Mouse (Mus musculus) hindbrain, embryonic 16.5 days (tissue): Measurements from ENCODE around the gene Epb41l1. TPM values are rescaled to one million over a fixed set of nuclear protein-coding genes. Genes with fewer than 3 reads are reported as not detected.

Experiments used
- ATAC-seq: fragments of 200-750 bp; cut with Nextera tagmentation; 2 replicates; pipeline ENCODE4 v1.8.0; 2017; ENCODE audit warnings: moderate TSS enrichment, moderate library complexity
- H3K27ac ChIP-seq: fragments of 300-500 bp; sonication (generic); 2 replicates; pipeline ENCODE4 v1.5.1; 2014; ENCODE audit warnings: low read depth, mild to moderate bottlenecking, control low read depth, low read length, moderate library complexity
- H3K27me3 ChIP-seq: fragments of 300-500 bp; sonication (generic); replicated peaks from 2 replicates; pipeline ENCODE4 v1.6.1; 2014; ENCODE audit warnings: low read length; ENCODE audit not compliant: control insufficient read depth, insufficient read depth
- H3K36me3 ChIP-seq: fragments of 300-500 bp; sonication (generic); 2 replicates; pipeline ENCODE4 v1.6.1; 2014; ENCODE audit warnings: mild to moderate bottlenecking, low read length, moderate library complexity, mixed read lengths; ENCODE audit not compliant: control insufficient read depth, insufficient read depth
- H3K4me1 ChIP-seq: fragments of 300-500 bp; sonication (generic); 2 replicates; pipeline ENCODE4 v1.6.1; 2014; ENCODE audit warnings: low read depth, low read length; ENCODE audit not compliant: control insufficient read depth, insufficient read depth
- H3K4me2 ChIP-seq: fragments of 300-500 bp; sonication (generic); 2 replicates; pipeline ENCODE4 v1.6.1; 2014; ENCODE audit warnings: mild to moderate bottlenecking, low read length, control low read depth, moderate library complexity
- H3K4me3 ChIP-seq: fragments of 300-500 bp; sonication (generic); 2 replicates; pipeline ENCODE4 v1.5.1; 2014; ENCODE audit warnings: mild to moderate bottlenecking, low read length, control low read depth, moderate library complexity
- H3K9ac ChIP-seq: fragments of 300-500 bp; sonication (generic); 2 replicates; pipeline ENCODE4 v1.6.1; 2014; ENCODE audit warnings: low read depth, mild to moderate bottlenecking, control low read depth, low read length, moderate library complexity
- H3K9me3 ChIP-seq: fragments of 300-500 bp; sonication (generic); 2 replicates; pipeline ENCODE4 v1.6.1; 2014; ENCODE audit warnings: mild to moderate bottlenecking, low read length, moderate library complexity; ENCODE audit not compliant: control insufficient read depth
- WGBS: fragments of 180-500 bp; shearing (Covaris S2); extraction: QIAGEN DNeasy Blood & Tissue Kit; methylation state at CpG from one replicate; pipeline ENCODE4 v1.1.7; 2014; 5-methylcytosine and 5-hydroxymethylcytosine counted together
- polyA plus RNA-seq: library from polyadenylated mRNA; unstranded; fragments of >200 nt; fragmentation: Nextera tagmentation; extraction: Ambion mirVana; gene quantifications from 2 replicates; pipeline ENCODE4 v1.2.1, GENCODE M21; 2015

The Epb41l1 gene
- polyA plus RNA-seq, 1 experiment from 2014 or later: 17.0 TPM

- 0 out of 2 replicates have a peak, but pooled peaks cover 3% of the 10 kb centered on the region for H3K36me3 ChIP-seq
- no peak overlapping the region for H3K27ac ChIP-seq
- H3K27me3 ChIP-seq: no peaks in the 10 kb centered on the region
- ATAC-seq: no peak
- H3K4me1 ChIP-seq: peaks cover 11% of the 10 kb centered on the region
- no peaks in the 10 kb centered on the region for H3K9me3 ChIP-seq
- no peak overlapping the region for H3K4me2 ChIP-seq
- no peak overlapping the region for H3K9ac ChIP-seq
- WGBS: 80% methylated on average over 3 of the region's 3 CpGs
- no peak overlapping the region for H3K4me3 ChIP-seq
Measured at GRCm38 (mm10) chr2:156543804-156544203, 123.1 kb downstream of the Epb41l1 start.

DNA sequence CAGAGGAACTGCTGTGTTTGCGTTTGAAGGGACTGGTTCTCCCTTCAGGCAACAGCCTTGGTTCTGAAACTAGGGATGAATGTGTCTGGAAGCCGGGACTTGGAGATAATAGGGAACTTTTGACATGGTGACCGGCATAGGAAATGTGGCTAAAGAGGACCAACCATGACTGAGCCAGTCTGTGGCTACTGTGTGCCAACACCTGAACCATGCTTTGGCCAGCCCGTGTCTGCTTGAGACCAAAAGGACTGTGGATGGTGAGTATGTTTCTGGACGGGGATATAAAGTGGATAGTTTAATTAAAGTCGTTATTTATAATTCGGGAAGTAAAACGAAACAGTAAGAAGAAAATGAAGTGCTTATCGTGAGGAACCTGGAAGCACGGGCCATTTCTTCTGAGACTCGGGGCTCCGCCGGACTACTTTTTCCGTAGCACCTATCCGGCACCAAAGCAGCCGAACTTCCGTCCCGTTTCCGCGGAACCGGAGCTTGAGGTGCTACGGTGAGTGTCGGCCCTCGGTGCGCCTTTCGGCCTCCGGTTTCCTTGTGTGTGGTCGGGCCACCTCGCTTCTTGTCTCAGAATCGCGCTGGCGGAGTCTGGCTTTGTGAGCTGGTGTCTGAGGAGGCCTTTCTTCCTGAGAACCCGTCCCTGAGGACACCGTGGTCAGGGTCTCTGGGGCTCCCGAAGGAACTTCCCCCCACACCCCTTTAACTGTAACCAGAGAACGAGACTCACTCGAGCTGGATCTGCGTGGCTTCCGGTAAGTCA is 126.6 kb downstream of the Epb41l1 start, which contains the start of gene Aar2:
Gene Aar2, plus strand, starts transcription at position 462 of the 769 bp plus-strand sequence.
- WGBS: 5% methylated on average over 39 of the region's 39 CpGs
- Histone ChIP-seq H3K27me3 (no peaks in the 10 kb centered on the region), H3K4me3 (peak within 1 kb of the TSS; percentile 79), H3K9ac (peak within 1 kb of the TSS; percentile 84), H3K36me3 (peaks cover 5% of the 10 kb centered on the region; the same call in 1 of the 2 replicates), H3K27ac (peak within 1 kb of the TSS; percentile 52), H3K4me1 (peaks cover 11% of the 10 kb centered on the region), H3K4me2 (peak within 1 kb of the TSS; percentile 92), H3K9me3 (no peaks in the 10 kb centered on the region)
- ATAC-seq: peak; percentile 54; the same call in 1 of the 2 replicates

DNA sequence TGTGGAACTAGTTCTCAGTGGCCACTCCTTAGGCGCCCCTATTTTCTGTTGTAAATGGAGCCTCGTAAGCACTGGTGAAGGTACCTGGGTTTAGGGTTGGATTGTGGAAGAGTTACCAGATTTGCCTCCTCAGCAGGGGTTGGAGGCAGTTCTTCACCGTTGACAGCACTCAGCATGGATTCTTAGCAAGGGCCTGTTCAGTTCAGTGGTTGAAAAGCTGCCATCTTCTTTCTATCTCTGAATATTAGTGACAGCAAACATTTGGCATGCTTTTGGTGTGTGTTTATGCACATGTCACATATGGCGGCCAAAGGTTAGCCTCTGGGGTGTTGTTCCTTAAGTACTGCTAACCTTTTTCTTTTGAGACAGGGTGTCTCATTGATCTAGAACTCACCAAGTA is 131.7 kb downstream of the Epb41l1 start:
- Histone ChIP-seq H3K9ac (no peak overlapping the region), H3K4me3 (no peak overlapping the region), H3K4me1 (peaks cover 7% of the 10 kb centered on the region), H3K27ac (no peak overlapping the region), H3K9me3 (no peaks in the 10 kb centered on the region), H3K36me3 (peaks cover 31% of the 10 kb centered on the region), H3K4me2 (no peak overlapping the region), H3K27me3 (no peaks in the 10 kb centered on the region)
- ATAC-seq: no peak
- WGBS: 86% methylated on average over 4 of the region's 4 CpGs

- peaks cover 10% of the 10 kb centered on the region for H3K36me3 ChIP-seq
Measured at GRCm38 (mm10) chr2:156561808-156562207, 141.1 kb downstream of the Epb41l1 start.

DNA sequence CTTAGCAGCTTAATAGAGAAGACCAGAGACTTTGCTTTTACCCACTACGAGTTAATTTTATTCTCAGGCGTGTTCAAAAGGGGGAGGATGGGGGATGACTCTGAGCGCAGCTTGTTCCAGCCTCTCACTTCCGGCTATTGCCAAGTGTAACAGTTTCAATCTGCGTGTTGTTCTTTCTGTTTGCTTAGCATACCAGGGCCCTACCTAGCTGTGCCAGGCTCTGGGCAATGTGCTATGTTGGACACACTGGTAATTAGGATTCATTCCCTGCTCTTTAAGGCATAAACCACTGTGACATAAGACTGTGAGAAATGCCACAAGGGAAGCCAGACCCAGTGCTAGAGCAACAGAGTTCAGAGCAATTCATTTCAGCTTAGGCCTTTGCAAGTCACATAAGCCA is 142.8 kb downstream of the Epb41l1 start:
- H3K4me2 ChIP-seq: no peak overlapping the region
- H3K36me3 ChIP-seq: peaks cover 18% of the 10 kb centered on the region
- H3K27ac ChIP-seq: no peak overlapping the region
- no peaks in the 10 kb centered on the region for H3K9me3 ChIP-seq
- H3K4me3 ChIP-seq: no peak overlapping the region
- H3K4me1 ChIP-seq: no peaks in the 10 kb centered on the region
- 88% methylated on average over 5 of the region's 5 CpGs for WGBS
- no peaks in the 10 kb centered on the region for H3K27me3 ChIP-seq
- no peak for ATAC-seq
- H3K9ac ChIP-seq: no peak overlapping the region

More at GRCm38 (mm10) chr2:156561808-156562207, 141.1 kb downstream of the Epb41l1 start:
- no peak overlapping the region for H3K4me3 ChIP-seq
- no peaks in the 10 kb centered on the region for H3K4me1 ChIP-seq
- no peak overlapping the region for H3K4me2 ChIP-seq
- H3K9ac ChIP-seq: no peak overlapping the region
- 91% methylated on average over 2 of the region's 2 CpGs for WGBS
- no peak for ATAC-seq
- H3K9me3 ChIP-seq: no peaks in the 10 kb centered on the region
- no peak overlapping the region for H3K27ac ChIP-seq
- H3K27me3 ChIP-seq: no peaks in the 10 kb centered on the region

GRCm38 (mm10) chr2:156566512-156566911 is 145.8 kb downstream of the Epb41l1 start:
- 71% methylated on average over 2 of the region's 2 CpGs for WGBS
- H3K36me3 ChIP-seq: peaks cover 19% of the 10 kb centered on the region
- no peaks in the 10 kb centered on the region for H3K4me1 ChIP-seq
- H3K27me3 ChIP-seq: no peaks in the 10 kb centered on the region
- no peak overlapping the region for H3K4me2 ChIP-seq
- no peak overlapping the region for H3K27ac ChIP-seq
- no peak for ATAC-seq
- H3K4me3 ChIP-seq: no peak overlapping the region
- H3K9ac ChIP-seq: no peak overlapping the region
- H3K9me3 ChIP-seq: no peaks in the 10 kb centered on the region

- Histone ChIP-seq H3K4me3 (no peak overlapping the region), H3K27ac (no peak overlapping the region), H3K4me2 (no peak overlapping the region), H3K36me3 (peaks cover 19% of the 10 kb centered on the region), H3K4me1 (no peaks in the 10 kb centered on the region), H3K9ac (no peak overlapping the region), H3K9me3 (no peaks in the 10 kb centered on the region), H3K27me3 (no peaks in the 10 kb centered on the region)
- ATAC-seq: no peak
- WGBS: 91% methylated on average over 7 of the region's 7 CpGs
Measured at GRCm38 (mm10) chr2:156568647-156569046, 147.9 kb downstream of the Epb41l1 start.

GRCm38 (mm10) chr2:156569261-156569660 is 148.6 kb downstream of the Epb41l1 start:
- Histone ChIP-seq H3K27ac (no peak overlapping the region), H3K27me3 (no peaks in the 10 kb centered on the region), H3K4me1 (no peaks in the 10 kb centered on the region), H3K4me2 (no peak overlapping the region), H3K9me3 (no peaks in the 10 kb centered on the region), H3K9ac (no peak overlapping the region), H3K36me3 (peaks cover 19% of the 10 kb centered on the region), H3K4me3 (no peak overlapping the region)
- 81% methylated on average over 3 of the region's 3 CpGs for WGBS
- no peak for ATAC-seq

DNA sequence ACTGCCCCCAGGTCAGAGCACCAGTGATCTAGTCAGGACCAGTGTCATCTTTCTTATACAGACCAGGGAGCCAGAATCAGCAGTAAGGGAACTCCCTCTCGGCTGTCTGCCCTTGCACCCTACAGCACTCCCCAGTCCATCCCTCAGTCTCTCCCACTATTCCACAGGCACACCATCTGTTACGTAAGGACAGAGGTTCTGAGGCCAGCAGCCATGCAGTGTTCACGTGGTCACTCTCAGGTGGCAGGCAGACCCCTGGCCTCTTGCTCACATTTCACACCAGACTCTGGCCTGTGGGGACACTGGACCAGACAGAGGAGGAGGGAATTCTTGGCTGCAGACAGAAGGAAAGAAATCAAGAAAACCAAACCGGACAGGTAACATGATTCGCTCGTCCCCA is 150.8 kb downstream of the Epb41l1 start:
- H3K4me2 ChIP-seq: no peak overlapping the region
- H3K27ac ChIP-seq: no peak overlapping the region
- no peaks in the 10 kb centered on the region for H3K4me1 ChIP-seq
- H3K4me3 ChIP-seq: no peak overlapping the region
- WGBS: 83% methylated on average over 6 of the region's 6 CpGs
- H3K9me3 ChIP-seq: no peaks in the 10 kb centered on the region
- no peak for ATAC-seq
- H3K9ac ChIP-seq: no peak overlapping the region
- H3K36me3 ChIP-seq: peaks cover 19% of the 10 kb centered on the region
- H3K27me3 ChIP-seq: no peaks in the 10 kb centered on the region
